In genomic region chr12:78098765-78099194, GRCm38 (mm10) we compare ENCODE assay signal across 9 mouse cellular contexts.
DNase-seq lines count a peak whose midpoint lies in the region; ATAC-seq and TF ChIP-seq lines count a peak whose summit lies in the region.
"Had no signal": no experiment of that assay in that cellular context is flagged by ENCODE, and none has a peak within 500 bp of the region (broad histone marks: within the 10 kb centered on the region; RNA-seq: fewer than 3 reads in every experiment).

No protein-coding gene starts in this region.

- TF ChIP-seq CTCF in stomach, postnatal 0 days (IDR thresholded peaks at IDR 0.05; ENCODE audit: low read depth) = no peak

- no peak overlapping the region for H3K4me2 ChIP-seq in forebrain, embryonic 14.5 days (ENCODE audit: low read length)
- peak overlapping the region; percentile 14; the same call in 1 of the 2 replicates for H3K4me2 ChIP-seq in stomach, embryonic 15.5 days
- H3K4me2 ChIP-seq in stomach, postnatal 0 days (replicated peaks; ENCODE audit: low read depth) = no peak overlapping the region
- H3K4me2 ChIP-seq in midbrain, embryonic 15.5 days = no peak overlapping the region
- H3K4me2 ChIP-seq: limb, embryonic 12.5 days had no signal

- 43% methylated on average over 9 of the region's 9 CpGs for WGBS in forebrain, embryonic 14.5 days
- WGBS in forebrain, embryonic 10.5 days = 86% methylated on average over 9 of the region's 9 CpGs
- WGBS in stomach, embryonic 15.5 days = 44% methylated on average over 9 of the region's 9 CpGs
- WGBS in stomach, postnatal 0 days = 33% methylated on average over 9 of the region's 9 CpGs
- 58% methylated on average over 9 of the region's 9 CpGs for WGBS in midbrain, embryonic 15.5 days

- H3K4me1 ChIP-seq in forebrain, embryonic 14.5 days (ENCODE audit: control insufficient read depth, insufficient read depth, low read length) = peaks cover 8% of the 10 kb centered on the region
- peaks cover 4% of the 10 kb centered on the region for H3K4me1 ChIP-seq in forebrain, embryonic 10.5 days
- H3K4me1 ChIP-seq in stomach, embryonic 15.5 days = no peaks in the 10 kb centered on the region
- H3K4me1 ChIP-seq in stomach, postnatal 0 days (replicated peaks; ENCODE audit: control insufficient read depth, insufficient read depth) = no peaks in the 10 kb centered on the region
- peaks cover 6% of the 10 kb centered on the region; the same call in 1 of the 2 replicates for H3K4me1 ChIP-seq in midbrain, embryonic 15.5 days

- peak; percentile 89 for DNase-seq in forebrain, embryonic 14.5 days (ENCODE audit: low spot score)
- DNase-seq in forebrain, embryonic 10.5 days (ENCODE audit: extremely low spot score, low spot score) = no peak
- DNase-seq in stomach, postnatal 0 days (ENCODE audit: low spot score) = no peak
- DNase-seq in layer of hippocampus, postnatal 25 days (ENCODE audit: extremely low spot score in 1 of 2, low spot score in 1 of 2) = peak; percentile 31 to 43
- no peak for DNase-seq in embryo, embryonic 10.5 days (ENCODE audit: low spot score)
- no peak for DNase-seq in natural killer cell, adult 2 months (ENCODE audit: low spot score in 2 of 2)

- peak overlapping the region; percentile 63 for H3K27ac ChIP-seq in forebrain, embryonic 14.5 days (ENCODE audit: low read depth, low read length)
- no peak overlapping the region for H3K27ac ChIP-seq in forebrain, embryonic 10.5 days
- H3K27ac ChIP-seq in stomach, embryonic 15.5 days = no peak overlapping the region
- H3K27ac ChIP-seq in stomach, postnatal 0 days (replicated peaks) = no peak overlapping the region
- H3K27ac ChIP-seq in midbrain, embryonic 15.5 days = 0 out of 2 replicates have a peak overlapping the region, but pooled peaks have one; percentile 1
- H3K27ac ChIP-seq: limb, embryonic 12.5 days had no signal

- no peak for TF ChIP-seq EP300 in stomach, postnatal 0 days (optimal IDR thresholded peaks at IDR 0.05)

- H3K4me3 ChIP-seq in forebrain, embryonic 14.5 days (ENCODE audit: low read depth, low read length) = no peak overlapping the region
- H3K4me3 ChIP-seq in forebrain, embryonic 10.5 days = no peak overlapping the region
- H3K4me3 ChIP-seq in stomach, embryonic 15.5 days (replicated peaks) = no peak overlapping the region
- H3K4me3 ChIP-seq in stomach, postnatal 0 days (ENCODE audit: low read depth, low read length) = no peak overlapping the region
- no peak overlapping the region for H3K4me3 ChIP-seq in midbrain, embryonic 15.5 days
- H3K4me3 ChIP-seq: limb, embryonic 12.5 days had no signal

- no peak overlapping the region for H3K9ac ChIP-seq in forebrain, embryonic 14.5 days (ENCODE audit: low read length)
- no peak overlapping the region for H3K9ac ChIP-seq in stomach, embryonic 15.5 days
- no peak overlapping the region for H3K9ac ChIP-seq in stomach, postnatal 0 days (ENCODE audit: low read length)
- no peak overlapping the region for H3K9ac ChIP-seq in midbrain, embryonic 15.5 days
- H3K9ac ChIP-seq: limb, embryonic 12.5 days had no signal

- ATAC-seq in forebrain, embryonic 14.5 days = peak; percentile 86
- ATAC-seq in stomach, embryonic 15.5 days (ENCODE audit: insufficient read depth, low FRiP score, low read depth) = no peak; the same call in 1 of the 2 replicates
- ATAC-seq in stomach, postnatal 0 days (ENCODE audit: low FRiP score, low TSS enrichment) = no peak
- ATAC-seq in midbrain, embryonic 15.5 days (replicated peaks) = 0 out of 2 replicates have a peak, but pooled peaks have one; percentile 52

- no peaks in the 10 kb centered on the region for H3K27me3 ChIP-seq in forebrain, embryonic 14.5 days (replicated peaks; ENCODE audit: control insufficient read depth, insufficient read depth, low read length)
- no peaks in the 10 kb centered on the region for H3K27me3 ChIP-seq in forebrain, embryonic 10.5 days (ENCODE audit: poor library complexity, severe bottlenecking)
- no peaks in the 10 kb centered on the region for H3K27me3 ChIP-seq in stomach, embryonic 15.5 days (replicated peaks)
- no peaks in the 10 kb centered on the region for H3K27me3 ChIP-seq in stomach, postnatal 0 days (ENCODE audit: control insufficient read depth, insufficient read depth, low read length)
- H3K27me3 ChIP-seq in midbrain, embryonic 15.5 days (replicated peaks) = no peaks in the 10 kb centered on the region
- H3K27me3 ChIP-seq: limb, embryonic 12.5 days had no signal

- H3K36me3 ChIP-seq in forebrain, embryonic 14.5 days (ENCODE audit: control insufficient read depth, insufficient read depth, low read length) = no peaks in the 10 kb centered on the region
- H3K36me3 ChIP-seq in forebrain, embryonic 10.5 days (replicated peaks) = no peaks in the 10 kb centered on the region
- H3K36me3 ChIP-seq in stomach, embryonic 15.5 days = no peaks in the 10 kb centered on the region
- no peaks in the 10 kb centered on the region for H3K36me3 ChIP-seq in stomach, postnatal 0 days (ENCODE audit: control insufficient read depth, insufficient read depth, low read length)
- H3K36me3 ChIP-seq in midbrain, embryonic 15.5 days (replicated peaks) = no peaks in the 10 kb centered on the region
- H3K36me3 ChIP-seq: limb, embryonic 12.5 days had no signal

- H3K9me3 ChIP-seq in forebrain, embryonic 14.5 days (replicated peaks; ENCODE audit: control insufficient read depth, low read length) = no peaks in the 10 kb centered on the region
- no peaks in the 10 kb centered on the region for H3K9me3 ChIP-seq in forebrain, embryonic 10.5 days
- no peaks in the 10 kb centered on the region for H3K9me3 ChIP-seq in stomach, embryonic 15.5 days
- H3K9me3 ChIP-seq in stomach, postnatal 0 days (ENCODE audit: control insufficient read depth, low read length) = no peaks in the 10 kb centered on the region
- no peaks in the 10 kb centered on the region for H3K9me3 ChIP-seq in midbrain, embryonic 15.5 days
- H3K9me3 ChIP-seq: limb, embryonic 12.5 days had no signal

Comparison
In these comparisons a context has a peak if more than half of its experiments do, and no peak if none do; other contexts are left out.
1. DNase-seq: peak in forebrain, embryonic 14.5 days (single experiment) and layer of hippocampus, postnatal 25 days (2 of 2); none in forebrain, embryonic 10.5 days (single experiment), stomach, postnatal 0 days (single experiment), embryo, embryonic 10.5 days (single experiment) and natural killer cell, adult 2 months (0 of 2).
2. H3K27ac ChIP-seq: peak in forebrain, embryonic 14.5 days (single experiment) and midbrain, embryonic 15.5 days (single experiment); none in forebrain, embryonic 10.5 days (single experiment), stomach, embryonic 15.5 days (single experiment) and stomach, postnatal 0 days (single experiment).
3. ATAC-seq: peak in forebrain, embryonic 14.5 days (single experiment) and midbrain, embryonic 15.5 days (single experiment); none in stomach, embryonic 15.5 days (single experiment) and stomach, postnatal 0 days (single experiment).